Mouse (Mus musculus) midbrain, embryonic 13.5 days (tissue): ENCODE data around the gene Hoxd8. TPM values are rescaled to one million over a fixed set of nuclear protein-coding genes. Genes with fewer than 3 reads are reported as not detected.

ENCODE experiments used
- ATAC-seq: fragments of 200-750 bp; cut with Nextera tagmentation; 2 replicates; pipeline ENCODE4 v1.8.0; 2017; ENCODE audit warnings: mild to moderate bottlenecking, moderate TSS enrichment, moderate library complexity
- H3K27ac ChIP-seq: fragments of 300-500 bp; sonication (generic); 2 replicates; pipeline ENCODE4 v1.5.1; 2015; ENCODE audit warnings: inconsistent platforms, mild to moderate bottlenecking, moderate library complexity
- H3K27me3 ChIP-seq: fragments of 300-500 bp; sonication (generic); 2 replicates; pipeline ENCODE4 v1.6.1; 2015; ENCODE audit warnings: mild to moderate bottlenecking, inconsistent platforms
- H3K36me3 ChIP-seq: fragments of 300-500 bp; sonication (generic); 2 replicates; pipeline ENCODE4 v1.6.1; 2015; ENCODE audit warnings: mild to moderate bottlenecking, inconsistent platforms
- H3K4me1 ChIP-seq: fragments of 300-500 bp; sonication (generic); replicated peaks from 2 replicates; pipeline ENCODE4 v1.6.1; 2015; ENCODE audit warnings: inconsistent platforms
- H3K4me2 ChIP-seq: fragments of 300-500 bp; sonication (generic); replicated peaks from 2 replicates; pipeline ENCODE4 v1.6.1; 2015; ENCODE audit warnings: moderate library complexity, mild to moderate bottlenecking, inconsistent platforms
- H3K4me3 ChIP-seq: fragments of 300-500 bp; sonication (generic); replicated peaks from 2 replicates; pipeline ENCODE4 v1.5.1; 2015; ENCODE audit warnings: mild to moderate bottlenecking, inconsistent platforms
- H3K9ac ChIP-seq: fragments of 300-500 bp; sonication (generic); replicated peaks from 2 replicates; pipeline ENCODE4 v1.6.1; 2015; ENCODE audit warnings: mild to moderate bottlenecking, inconsistent platforms
- H3K9me3 ChIP-seq: fragments of 300-500 bp; sonication (generic); 2 replicates; pipeline ENCODE4 v1.6.1; 2016; ENCODE audit warnings: mild to moderate bottlenecking, inconsistent platforms
- WGBS: fragments of 180-500 bp; shearing (Covaris S2); methylation state at CpG from one replicate; pipeline ENCODE4 v1.1.7; 2015; 5-methylcytosine and 5-hydroxymethylcytosine counted together
- polyA plus RNA-seq: library from polyadenylated mRNA; unstranded; fragments of >200 nt; fragmentation: Nextera tagmentation; extraction: Ambion mirVana; gene quantifications from 2 replicates; pipeline ENCODE4 v1.2.1, GENCODE M21; 2015

Gene Hoxd8
- polyA plus RNA-seq, 1 experiment from 2014 or later, result not detected

DNA sequence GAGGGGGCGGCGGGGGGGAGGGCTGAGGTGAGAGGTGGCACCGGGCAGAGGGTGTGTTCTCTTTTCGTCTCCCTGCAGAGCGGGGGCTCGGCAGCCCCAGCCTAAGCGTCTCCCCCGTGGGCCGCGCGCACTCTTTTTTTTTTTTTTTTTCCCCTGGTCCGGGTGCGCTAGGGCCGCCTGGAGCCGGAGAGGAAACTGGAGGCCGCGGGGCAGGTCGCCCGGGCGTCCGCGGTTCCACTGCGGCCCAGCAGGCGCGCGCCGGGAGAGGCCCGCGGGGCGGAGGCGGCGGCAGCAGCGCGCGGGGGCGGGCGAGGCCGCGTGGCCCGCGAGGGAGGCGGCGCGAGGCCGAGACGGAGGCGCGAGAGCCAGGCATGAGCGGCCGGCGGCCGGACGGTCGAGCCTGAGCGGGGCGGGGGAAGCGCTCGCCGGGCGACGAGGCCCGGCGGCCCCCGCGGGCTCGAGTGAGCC is 618 bp downstream of the Hoxd8 start:
- H3K9ac ChIP-seq, result no peak overlapping the region; the same call in 1 of the 2 replicates

GRCm38 (mm10) chr2:74705467-74706089 is 1.2 kb downstream of the Hoxd8 start:
- WGBS, result under 1% methylated on average over 64 of the region's 85 CpGs
- Histone ChIP-seq H3K9ac (no peak overlapping the region), H3K4me3 (peak overlapping the region; percentile 35), H3K4me2 (peak overlapping the region; percentile 54), H3K27ac (no peak overlapping the region), H3K9me3 (no peaks in the 10 kb centered on the region), H3K4me1 (peaks cover 13% of the 10 kb centered on the region), H3K27me3 (peaks cover 97% of the 10 kb centered on the region), H3K36me3 (no peaks in the 10 kb centered on the region)
- ATAC-seq, result no peak

More for the DNA sequence above, 618 bp downstream of the Hoxd8 start:
- peak overlapping the region; percentile 54 for H3K4me2 ChIP-seq
- H3K9me3 ChIP-seq, result no peaks in the 10 kb centered on the region
- ATAC-seq, result no peak
- WGBS, result under 1% methylated on average over 43 of the region's 66 CpGs
- peak overlapping the region; percentile 35 for H3K4me3 ChIP-seq
- peaks cover 13% of the 10 kb centered on the region for H3K4me1 ChIP-seq
- no peak overlapping the region for H3K27ac ChIP-seq
- H3K27me3 ChIP-seq, result peaks cover 97% of the 10 kb centered on the region
- no peaks in the 10 kb centered on the region for H3K36me3 ChIP-seq

GRCm38 (mm10) chr2:74706393-74706960 is 2.1 kb downstream of the Hoxd8 start:
- no peak overlapping the region for H3K4me2 ChIP-seq
- ATAC-seq, result no peak
- H3K4me3 ChIP-seq, result no peak overlapping the region
- no peak overlapping the region for H3K9ac ChIP-seq
- no peaks in the 10 kb centered on the region for H3K9me3 ChIP-seq
- 3% methylated on average over 13 of the region's 13 CpGs for WGBS
- H3K27me3 ChIP-seq, result peaks cover 97% of the 10 kb centered on the region
- H3K4me1 ChIP-seq, result peaks cover 13% of the 10 kb centered on the region
- H3K27ac ChIP-seq, result no peak overlapping the region
- H3K36me3 ChIP-seq, result no peaks in the 10 kb centered on the region

- Histone ChIP-seq H3K4me3 (no peak overlapping the region), H3K27me3 (peaks cover 99% of the 10 kb centered on the region), H3K36me3 (no peaks in the 10 kb centered on the region), H3K4me2 (no peak overlapping the region), H3K9ac (no peak overlapping the region), H3K9me3 (no peaks in the 10 kb centered on the region), H3K4me1 (peaks cover 20% of the 10 kb centered on the region), H3K27ac (no peak overlapping the region)
- WGBS, result 7% methylated on average over 7 of the region's 7 CpGs
- no peak for ATAC-seq
Observed at GRCm38 (mm10) chr2:74707599-74707998, 3.2 kb downstream of the Hoxd8 start.

DNA sequence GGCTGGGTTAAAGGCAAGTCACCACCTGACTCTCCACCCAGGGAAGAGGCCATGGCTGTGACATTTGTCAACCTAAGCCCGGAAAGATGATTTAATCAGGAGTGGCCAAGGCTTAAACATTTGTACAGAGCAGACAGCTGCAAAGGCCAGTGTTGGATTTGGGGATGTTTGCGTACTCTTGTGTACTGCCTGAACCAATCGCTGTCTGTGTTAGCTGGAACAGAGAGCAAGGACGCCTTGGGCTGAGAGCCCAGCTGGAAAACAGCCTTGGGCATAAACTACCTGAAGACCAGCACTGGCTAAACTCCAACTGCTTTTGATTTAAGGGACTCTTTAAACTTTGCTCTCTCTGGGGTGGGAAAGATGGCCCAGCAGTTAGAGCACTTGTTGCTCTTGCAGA is 4.3 kb downstream of the Hoxd8 start:
- 7% methylated on average over 4 of the region's 4 CpGs for WGBS
- H3K27ac ChIP-seq, result no peak overlapping the region
- no peaks in the 10 kb centered on the region for H3K36me3 ChIP-seq
- peaks cover 99% of the 10 kb centered on the region for H3K27me3 ChIP-seq
- ATAC-seq, result no peak
- no peak overlapping the region for H3K9ac ChIP-seq
- H3K4me1 ChIP-seq, result peaks cover 20% of the 10 kb centered on the region
- no peaks in the 10 kb centered on the region for H3K9me3 ChIP-seq
- no peak overlapping the region for H3K4me2 ChIP-seq
- no peak overlapping the region for H3K4me3 ChIP-seq

DNA sequence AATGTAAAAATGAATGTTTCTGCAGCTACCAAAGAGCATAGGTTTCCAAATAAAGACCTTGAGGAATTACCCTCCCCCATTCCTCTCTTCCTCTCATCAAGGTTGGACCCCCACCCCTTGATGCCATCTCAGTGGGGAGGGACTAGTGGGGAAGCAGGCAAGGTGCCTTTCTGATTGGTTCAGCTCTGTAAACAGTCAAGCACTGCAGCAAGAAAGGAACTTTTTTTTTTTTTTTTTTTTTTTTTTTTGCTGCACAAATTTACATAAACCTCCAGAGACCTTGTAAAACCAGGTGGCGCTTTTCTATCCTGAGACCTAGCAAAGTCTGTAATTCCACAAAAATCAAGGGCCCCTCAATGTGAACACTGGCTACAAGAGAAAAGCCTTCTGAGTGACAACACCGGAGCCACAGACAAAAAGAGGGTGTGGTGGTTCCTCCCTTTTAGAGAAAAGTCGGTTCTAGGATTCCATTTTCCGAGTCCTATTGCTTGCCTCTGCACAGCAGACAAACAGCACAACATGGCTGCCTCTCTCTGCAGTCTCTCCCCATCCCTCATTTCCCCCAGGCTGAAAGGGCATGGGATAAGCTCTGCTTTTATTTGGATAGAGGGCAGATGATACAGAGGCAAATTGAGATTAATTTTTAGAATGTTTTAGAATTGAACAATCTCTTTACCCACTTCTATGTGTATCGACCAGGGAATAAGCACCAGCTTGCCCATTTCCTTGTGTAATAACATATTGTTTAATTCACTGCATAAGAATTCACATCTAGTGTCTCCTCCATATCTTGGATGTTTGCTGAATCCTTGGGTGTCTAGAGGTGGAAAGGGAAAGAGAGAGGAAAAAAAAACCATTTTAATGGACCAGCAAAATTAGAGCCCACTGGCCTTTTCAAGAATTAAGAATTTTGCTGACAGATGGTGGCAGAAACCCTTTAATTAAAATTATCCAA is 5.3 kb downstream of the Hoxd8 start:
- Histone ChIP-seq H3K9me3 (no peaks in the 10 kb centered on the region), H3K4me1 (peaks cover 17% of the 10 kb centered on the region), H3K36me3 (no peaks in the 10 kb centered on the region), H3K4me3 (no peak overlapping the region), H3K27ac (no peak overlapping the region), H3K9ac (no peak overlapping the region), H3K4me2 (no peak overlapping the region), H3K27me3 (peaks cover 99% of the 10 kb centered on the region)
- no peak for ATAC-seq
- 4% methylated on average over 5 of the region's 5 CpGs for WGBS

DNA sequence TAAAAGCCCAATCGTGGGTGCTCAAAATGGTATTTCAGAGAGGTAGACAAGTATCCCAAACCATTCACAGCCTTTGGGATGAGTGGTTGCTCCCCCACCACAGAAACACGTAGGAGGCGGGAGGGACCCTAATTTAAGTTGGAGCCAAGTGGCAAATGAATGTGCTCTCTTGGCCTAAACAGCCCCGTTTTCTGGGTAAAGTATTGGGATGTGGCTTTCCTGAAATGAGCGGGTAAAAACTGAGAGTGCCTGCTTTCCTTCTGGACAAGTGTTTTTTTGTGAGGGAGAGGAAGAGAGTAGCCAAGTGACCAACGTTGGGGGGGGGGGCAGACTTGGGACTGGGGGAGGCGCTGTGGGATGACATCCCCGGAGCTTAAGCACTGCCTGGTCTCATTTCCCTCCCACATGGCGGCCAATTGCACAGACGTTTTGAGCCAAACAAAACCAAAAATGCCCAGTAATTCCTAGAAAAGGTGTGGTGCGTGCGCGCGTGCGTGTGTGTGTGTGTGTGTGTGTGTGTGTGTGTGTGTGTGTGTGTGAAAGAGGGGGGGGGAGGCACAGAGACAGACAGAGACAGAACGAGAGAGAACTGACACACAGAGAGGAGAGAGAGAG is 6.6 kb downstream of the Hoxd8 start:
- ATAC-seq, result no peak

DNA sequence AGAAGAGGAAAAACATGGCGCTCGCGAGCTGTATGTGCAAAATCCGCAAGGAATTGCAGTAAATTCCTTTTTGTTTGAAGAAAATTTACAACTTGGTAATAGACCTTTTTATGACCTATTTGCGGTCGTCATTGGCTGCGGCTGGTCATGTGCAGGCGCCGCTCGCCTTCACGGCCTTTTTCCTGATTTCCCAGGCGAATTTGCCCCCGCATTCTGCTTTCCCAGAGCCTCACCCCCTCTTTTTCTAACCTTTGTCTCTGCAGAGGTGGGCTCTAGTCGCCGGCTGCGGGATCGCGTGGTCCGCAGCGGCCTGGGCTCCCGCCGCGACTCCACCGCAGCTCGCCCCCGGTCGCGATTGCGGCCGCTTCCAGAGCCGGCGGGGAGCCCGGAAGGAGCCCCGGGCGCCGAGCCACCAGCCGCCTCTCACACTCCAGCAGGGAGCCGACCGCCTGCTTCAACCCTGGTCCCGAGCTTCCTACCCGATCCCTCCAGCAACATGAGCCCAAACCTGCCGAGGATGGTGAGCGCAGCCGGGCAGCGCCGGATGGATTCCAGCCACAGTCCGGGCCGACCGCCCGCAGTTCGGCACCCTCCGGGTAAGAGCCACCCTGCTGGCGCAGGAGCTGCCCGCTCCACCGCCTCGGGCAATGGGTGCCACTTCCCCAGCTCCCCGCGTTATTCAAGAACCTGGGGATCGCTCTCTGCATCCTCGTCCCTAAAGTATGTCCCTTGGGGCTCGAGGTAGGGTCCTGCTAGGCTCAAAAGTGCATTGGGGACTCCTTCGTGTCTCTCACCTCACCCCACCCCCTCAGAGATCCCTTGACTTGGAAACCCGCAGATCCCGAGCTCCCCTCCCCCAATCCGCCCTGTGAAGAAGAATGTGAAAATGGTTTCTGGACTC is 7.6 kb downstream of the Hoxd8 start, which contains the start of the genes Hoxd3 and Hoxd4:
Hoxd3 (plus strand) TSS at position 207 of the 901 bp plus-strand sequence.
Hoxd4 (plus strand) TSS at position 209 of the 901 bp plus-strand sequence.
- H3K27me3 ChIP-seq, result peaks cover 99% of the 10 kb centered on the region
- peaks cover 6% of the 10 kb centered on the region for H3K4me1 ChIP-seq
- H3K36me3 ChIP-seq, result no peaks in the 10 kb centered on the region
- WGBS, result 1% methylated on average over 65 of the region's 65 CpGs
- peak within 1 kb of the TSS; percentile 34 for H3K4me2 ChIP-seq
- ATAC-seq, result 0 out of 2 replicates have a peak, but pooled peaks have one; percentile 17
- H3K4me3 ChIP-seq, result peak within 1 kb of the TSS; percentile 12
- no peak within 1 kb of the TSS for H3K9ac ChIP-seq
- H3K9me3 ChIP-seq, result no peaks in the 10 kb centered on the region
- no peak within 1 kb of the TSS for H3K27ac ChIP-seq

More for the DNA sequence above, 6.6 kb downstream of the Hoxd8 start:
- Histone ChIP-seq H3K4me3 (no peak overlapping the region), H3K27ac (no peak overlapping the region), H3K9ac (no peak overlapping the region), H3K4me2 (no peak overlapping the region), H3K36me3 (no peaks in the 10 kb centered on the region), H3K4me1 (peaks cover 6% of the 10 kb centered on the region), H3K27me3 (peaks cover 99% of the 10 kb centered on the region), H3K9me3 (no peaks in the 10 kb centered on the region)
- WGBS, result under 1% methylated on average over 16 of the region's 16 CpGs

GRCm38 (mm10) chr2:74713239-74714150 is 9.1 kb downstream of the Hoxd8 start:
- WGBS, result 3% methylated on average over 19 of the region's 19 CpGs
- Histone ChIP-seq H3K36me3 (no peaks in the 10 kb centered on the region), H3K27me3 (peaks cover 100% of the 10 kb centered on the region), H3K9ac (no peak overlapping the region), H3K4me3 (no peak overlapping the region), H3K27ac (no peak overlapping the region), H3K4me1 (peaks cover 6% of the 10 kb centered on the region), H3K9me3 (no peaks in the 10 kb centered on the region), H3K4me2 (no peak overlapping the region)
- ATAC-seq, result no peak

GRCm38 (mm10) chr2:74714156-74714789 is 9.9 kb downstream of the Hoxd8 start:
- 3% methylated on average over 18 of the region's 18 CpGs for WGBS
- no peak overlapping the region for H3K27ac ChIP-seq
- peaks cover 100% of the 10 kb centered on the region for H3K27me3 ChIP-seq
- peaks cover 6% of the 10 kb centered on the region for H3K4me1 ChIP-seq
- no peak overlapping the region for H3K4me2 ChIP-seq
- no peak for ATAC-seq
- H3K9me3 ChIP-seq, result no peaks in the 10 kb centered on the region
- no peak overlapping the region for H3K4me3 ChIP-seq
- no peak overlapping the region for H3K9ac ChIP-seq
- H3K36me3 ChIP-seq, result no peaks in the 10 kb centered on the region
